Mouse (Mus musculus) lung, adult 2 months (tissue): ENCODE results near the gene Skint3.

Source experiments
- CTCF ChIP-seq: fragments of 200-500 bp; IDR thresholded peaks from 2 replicates; pipeline ENCODE4 v1.5.1; 2011; ENCODE audit warnings: mild to moderate bottlenecking, low read length, control low read depth; ENCODE audit not compliant: insufficient read depth
- POLR2A ChIP-seq: fragments of 200-500 bp; IDR thresholded peaks from 2 replicates; pipeline ENCODE4 v1.6.1; 2011; ENCODE audit warnings: low read depth, mild to moderate bottlenecking, control low read depth, low read length, borderline replicate concordance; ENCODE audit errors: extremely low read depth

DNA sequence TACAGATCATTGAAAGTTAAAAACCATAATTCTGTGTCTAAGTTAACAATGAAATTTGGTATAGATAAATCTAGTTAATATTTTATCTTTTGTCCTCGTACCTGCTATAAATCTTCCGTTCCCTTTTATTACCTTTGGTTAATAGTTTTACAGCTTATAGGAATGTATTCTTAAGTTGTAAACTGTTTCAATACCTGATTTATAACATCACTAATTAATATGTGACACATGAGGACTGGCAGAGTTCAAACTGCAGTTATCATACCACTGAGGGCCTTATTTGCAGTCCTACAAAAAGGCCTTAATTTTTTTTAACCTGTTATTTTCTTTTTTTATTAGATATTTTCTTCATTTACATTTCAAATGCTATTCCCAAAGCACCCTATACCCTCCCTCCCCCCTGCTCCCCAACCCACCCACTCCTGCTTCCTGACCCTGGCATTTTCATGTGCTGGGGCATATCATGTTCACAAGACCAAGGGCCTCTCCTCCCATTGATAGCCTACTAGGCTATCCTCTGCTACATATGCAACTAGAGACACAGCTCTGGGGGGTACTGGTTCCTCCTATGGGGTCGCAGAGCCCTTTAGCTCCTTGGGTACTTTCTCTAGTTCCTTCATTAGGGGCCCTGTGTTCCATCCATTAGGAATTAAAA is 70.9 kb downstream of the Skint3 start:
- TF ChIP-seq POLR2A (no peak), CTCF (no peak)
